Mouse (Mus musculus) ZHBTc4 (cell line): Measurements from ENCODE around the gene Olfr235.
"Not testable (repeated sequence)": the region's sequence is repeated elsewhere in the genome, so short reads cannot be mapped to it uniquely, and the experiment has no call there.

ENCODE experiments used
- DNase-seq: peaks from one replicate; pipeline ENCODE4 v3.0.0-alpha.2; 2011; ENCODE audit warnings: low read depth, low spot score

Gene Olfr235

DNA sequence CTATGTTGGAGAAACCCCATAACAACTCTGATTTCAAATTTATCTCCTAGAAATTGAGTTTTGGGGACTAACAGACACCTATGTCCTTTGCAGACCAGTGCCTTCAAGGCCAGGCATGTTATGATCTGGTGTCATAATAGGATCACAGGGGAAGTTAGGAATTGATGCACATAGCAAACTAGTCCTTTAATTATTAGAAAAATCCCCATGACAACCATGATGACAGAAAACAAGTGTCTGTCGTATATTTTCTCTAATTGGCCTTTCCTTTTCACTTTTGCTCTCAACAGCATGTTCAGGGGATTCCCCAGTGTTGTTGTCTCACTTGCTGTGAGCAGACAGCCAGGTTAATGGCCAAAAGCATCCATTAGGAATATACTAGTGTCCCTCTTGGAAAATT is at the start of gene Olfr235:
TSS of gene Olfr235 (plus strand) at position 301 of the 400 bp plus-strand sequence.
- DNase-seq: no peak

- DNase-seq: not testable (repeated sequence)
These were observed 28.3 kb upstream of the Olfr235 start, which contains the start of gene Olfr1432 for GRCm38 (mm10) chr19:12232496-12232895. Olfr1432 (minus strand) TSS chr19:12232596.

- no peak for DNase-seq
These were observed 19.3 kb upstream of the Olfr235 start, which contains the start of gene Olfr262 for GRCm38 (mm10) chr19:12241559-12241958. Olfr262 (minus strand) TSS chr19:12241659.

DNA sequence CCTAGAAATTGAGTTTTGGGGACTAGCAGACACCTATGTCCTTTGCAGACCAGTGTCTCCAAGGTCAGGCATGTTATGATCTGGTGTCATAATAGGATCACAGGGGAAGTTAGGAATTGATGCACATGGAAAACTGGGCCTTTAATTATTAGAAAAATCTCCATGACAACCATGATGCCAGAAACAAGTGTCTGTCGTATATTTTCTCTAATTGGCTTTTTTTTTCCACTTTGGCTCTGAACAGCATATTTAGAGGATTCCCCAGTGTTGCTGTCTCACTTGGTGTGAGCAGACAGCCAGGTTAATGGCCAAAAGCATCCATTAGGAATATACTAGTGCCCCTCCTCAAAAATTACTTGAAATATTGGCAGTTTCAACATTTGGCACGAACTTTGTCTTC is 18.7 kb downstream of the Olfr235 start, which contains the start of gene Olfr1434:
TSS of gene Olfr1434 (plus strand) at position 301 of the 400 bp plus-strand sequence.
- DNase-seq: no peak

- no peak for DNase-seq
These were observed 32.1 kb downstream of the Olfr235 start for GRCm38 (mm10) chr19:12292979-12293378.

DNA sequence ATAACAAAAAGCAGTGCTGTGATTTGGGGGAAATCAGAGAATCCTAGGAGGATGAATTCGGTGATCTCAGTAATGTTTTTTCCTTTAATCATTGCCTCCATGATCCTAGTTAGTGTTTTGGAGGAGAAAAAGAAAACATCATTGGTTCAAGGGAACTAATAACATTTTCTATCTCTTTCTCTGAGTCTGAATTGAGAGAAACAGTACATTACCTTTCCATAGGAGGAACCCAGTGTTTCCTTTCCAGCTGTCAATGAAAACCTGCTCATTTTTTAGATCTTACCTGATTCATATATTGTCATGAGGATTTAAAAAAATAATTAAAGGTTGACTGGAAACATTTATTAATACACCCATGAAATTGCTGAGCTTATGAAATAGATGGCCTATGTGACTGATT is 38.2 kb downstream of the Olfr235 start, which contains the start of gene Olfr1436:
TSS of gene Olfr1436 (minus strand) at position 101 of the 400 bp plus-strand sequence.
- not testable (repeated sequence) for DNase-seq
